Mouse (Mus musculus): Measurements from ENCODE around the gene Lrrc73. TPM values are rescaled to one million over a fixed set of nuclear protein-coding genes. Genes with fewer than 3 reads are reported as not detected.

Gene Lrrc73
- polyA plus RNA-seq, 1 experiment from 2014 or later, result 9.5 TPM

DNA sequence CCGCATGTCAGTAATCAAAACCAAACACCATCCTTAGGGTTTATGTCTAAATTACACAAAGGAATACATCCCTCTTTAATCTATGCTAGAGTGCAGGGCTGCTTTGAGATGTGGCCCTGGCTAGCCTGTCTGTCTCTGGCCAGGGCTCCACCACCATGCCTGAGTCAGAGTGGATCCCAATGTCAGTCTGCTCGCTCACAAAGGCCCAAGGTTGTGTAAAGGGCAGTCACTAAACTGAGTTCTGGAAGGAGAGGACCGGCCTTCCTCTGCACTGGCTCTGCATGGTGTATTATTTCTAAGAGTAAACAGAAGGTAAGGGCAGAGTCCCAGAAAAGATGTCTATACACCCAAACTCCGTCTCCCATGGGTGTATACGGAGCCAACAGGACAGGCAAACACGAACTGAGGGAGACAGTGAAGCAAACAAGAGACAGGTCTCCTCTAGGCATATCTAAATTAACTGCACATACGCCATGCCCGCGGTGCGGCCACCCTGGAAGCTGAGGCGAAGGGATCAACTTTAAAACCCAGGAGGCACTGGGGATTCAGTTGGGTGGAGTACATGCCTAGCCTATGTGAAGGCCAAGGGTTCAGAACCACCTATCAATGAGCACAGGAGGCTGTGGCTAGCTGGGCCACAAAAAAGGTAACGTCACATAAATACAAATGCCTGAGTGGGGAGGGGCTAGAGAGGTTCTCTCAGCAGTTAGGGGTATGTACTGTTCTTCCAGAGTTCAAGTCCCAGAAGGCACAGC is 24.9 kb downstream of the Lrrc73 start:
- no peaks in the 10 kb centered on the region for H3K27me3 ChIP-seq
- H3K9ac ChIP-seq, result no peak overlapping the region
- H3K36me3 ChIP-seq, result peaks cover 32% of the 10 kb centered on the region
- H3K27ac ChIP-seq, result no peak overlapping the region
- H3K4me3 ChIP-seq, result no peak overlapping the region
- H3K9me3 ChIP-seq, result no peaks in the 10 kb centered on the region
- no peak overlapping the region for H3K4me2 ChIP-seq
- ATAC-seq (ENCODE audit: low FRiP score), result no peak
- 88% methylated on average over 12 of the region's 12 CpGs for WGBS
- peaks cover 21% of the 10 kb centered on the region for H3K4me1 ChIP-seq (replicated peaks)

- Histone ChIP-seq H3K9ac (peak within 1 kb of the TSS; percentile 78), H3K27ac (peak within 1 kb of the TSS; percentile 81), H3K9me3 (no peaks in the 10 kb centered on the region), H3K4me2 (peak within 1 kb of the TSS; percentile 87), H3K36me3 (peaks cover 16% of the 10 kb centered on the region), H3K27me3 (no peaks in the 10 kb centered on the region), H3K4me3 (peak within 1 kb of the TSS; percentile 61), H3K4me1 (replicated peaks) (peaks cover 27% of the 10 kb centered on the region)
- peak; percentile 96 for ATAC-seq (ENCODE audit: low FRiP score)
- under 1% methylated on average over 36 of the region's 37 CpGs for WGBS
Measured at GRCm38 (mm10) chr17:46282483-46283123, 29.3 kb downstream of the Lrrc73 start, which contains the start of gene Tjap1. Gene Tjap1 (minus strand): TSS chr17:46283026.

DNA sequence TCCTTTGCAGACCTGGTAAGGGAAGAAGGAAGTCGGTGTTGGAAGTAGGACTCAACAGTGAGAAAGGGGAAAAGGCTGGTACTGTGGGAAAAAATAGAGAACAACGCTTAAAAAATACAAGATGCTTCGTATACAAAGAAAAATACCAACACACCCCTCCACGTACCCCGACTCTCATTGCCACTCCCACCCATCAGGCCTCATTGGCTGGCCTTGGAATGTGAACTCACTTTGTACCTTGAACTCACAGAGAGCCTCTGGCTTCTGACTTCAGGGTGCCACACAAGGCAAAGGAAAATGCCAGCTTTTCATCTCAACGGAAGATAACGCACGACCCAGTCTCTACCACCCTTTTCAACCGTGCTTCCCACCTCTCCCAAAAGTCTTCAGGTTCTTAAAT is 29.8 kb downstream of the Lrrc73 start:
- H3K27me3 ChIP-seq, result no peaks in the 10 kb centered on the region
- H3K4me2 ChIP-seq, result peak overlapping the region; percentile 87
- H3K4me1 ChIP-seq (replicated peaks), result peaks cover 32% of the 10 kb centered on the region
- peak; percentile 60; the same call in 1 of the 2 replicates for ATAC-seq (ENCODE audit: low FRiP score)
- no peaks in the 10 kb centered on the region for H3K9me3 ChIP-seq
- H3K4me3 ChIP-seq, result peak overlapping the region; percentile 61
- H3K36me3 ChIP-seq, result peaks cover 12% of the 10 kb centered on the region
- 23% methylated on average over 9 of the region's 9 CpGs for WGBS
- peak overlapping the region; percentile 81; the same call in 1 of the 2 replicates for H3K27ac ChIP-seq
- H3K9ac ChIP-seq, result 0 out of 2 replicates have a peak overlapping the region, but pooled peaks have one; percentile 46

GRCm38 (mm10) chr17:46283911-46284310 is 30.6 kb downstream of the Lrrc73 start:
- ATAC-seq (ENCODE audit: low FRiP score), result no peak
- H3K4me2 ChIP-seq, result no peak overlapping the region
- H3K27ac ChIP-seq, result no peak overlapping the region; the same call in 1 of the 2 replicates
- H3K27me3 ChIP-seq, result no peaks in the 10 kb centered on the region
- no peak overlapping the region for H3K4me3 ChIP-seq
- 89% methylated on average over 8 of the region's 8 CpGs for WGBS
- no peaks in the 10 kb centered on the region for H3K9me3 ChIP-seq
- H3K4me1 ChIP-seq (replicated peaks), result peaks cover 34% of the 10 kb centered on the region
- no peak overlapping the region for H3K9ac ChIP-seq
- peaks cover 6% of the 10 kb centered on the region for H3K36me3 ChIP-seq

- no peak for ATAC-seq (ENCODE audit: low FRiP score)
- peaks cover 34% of the 10 kb centered on the region for H3K4me1 ChIP-seq (replicated peaks)
- H3K27ac ChIP-seq, result no peak overlapping the region
- H3K27me3 ChIP-seq, result no peaks in the 10 kb centered on the region
- H3K9me3 ChIP-seq, result no peaks in the 10 kb centered on the region
- no peak overlapping the region for H3K4me2 ChIP-seq
- H3K9ac ChIP-seq, result no peak overlapping the region
- no peak overlapping the region for H3K4me3 ChIP-seq
- no peaks in the 10 kb centered on the region; the same call in 1 of the 2 replicates for H3K36me3 ChIP-seq
- WGBS, result 47% methylated on average over 7 of the region's 7 CpGs
Measured at GRCm38 (mm10) chr17:46284653-46285052, 31.3 kb downstream of the Lrrc73 start.

DNA sequence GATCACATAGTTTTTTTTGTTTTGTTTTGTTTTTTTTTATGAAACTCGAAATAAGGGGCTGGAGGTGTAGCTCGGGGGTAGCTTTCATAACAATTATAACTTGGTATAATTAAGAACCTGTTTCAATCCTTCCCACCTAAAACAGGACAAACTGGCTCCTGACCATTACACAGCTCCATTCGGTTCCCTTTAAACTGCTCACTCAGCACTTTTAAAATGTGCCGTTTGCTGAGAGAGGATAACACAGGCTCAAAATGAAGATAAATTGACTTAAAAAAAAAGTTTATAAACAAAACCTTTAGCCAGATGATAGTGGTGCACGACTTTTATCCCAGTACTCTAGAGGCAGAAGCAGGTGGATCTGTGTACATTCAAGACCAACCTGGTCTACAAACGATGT is 32.1 kb downstream of the Lrrc73 start:
- no peak for ATAC-seq (ENCODE audit: low FRiP score)
- Histone ChIP-seq H3K9me3 (no peaks in the 10 kb centered on the region), H3K27ac (no peak overlapping the region), H3K4me2 (no peak overlapping the region), H3K4me3 (no peak overlapping the region), H3K36me3 (no peaks in the 10 kb centered on the region), H3K9ac (no peak overlapping the region), H3K4me1 (replicated peaks) (peaks cover 34% of the 10 kb centered on the region), H3K27me3 (0 out of 2 replicates have a peak, but pooled peaks cover under 1% of the 10 kb centered on the region)
- WGBS, result 77% methylated on average over 6 of the region's 6 CpGs

- no peaks in the 10 kb centered on the region for H3K9me3 ChIP-seq
- peak overlapping the region; percentile 35; the same call in 1 of the 2 replicates for H3K27ac ChIP-seq
- WGBS, result 82% methylated on average over 11 of the region's 11 CpGs
- ATAC-seq (ENCODE audit: low FRiP score), result no peak
- no peaks in the 10 kb centered on the region for H3K36me3 ChIP-seq
- H3K4me1 ChIP-seq (replicated peaks), result peaks cover 17% of the 10 kb centered on the region
- H3K9ac ChIP-seq, result 0 out of 2 replicates have a peak overlapping the region, but pooled peaks have one; percentile 24
- H3K27me3 ChIP-seq, result peaks cover 10% of the 10 kb centered on the region
- H3K4me2 ChIP-seq, result no peak overlapping the region
- H3K4me3 ChIP-seq, result no peak overlapping the region
Measured at GRCm38 (mm10) chr17:46287678-46288095, 34.4 kb downstream of the Lrrc73 start.

GRCm38 (mm10) chr17:46296601-46297000 is 43.3 kb downstream of the Lrrc73 start:
- Histone ChIP-seq H3K27me3 (peaks cover 74% of the 10 kb centered on the region), H3K9me3 (no peaks in the 10 kb centered on the region), H3K4me2 (peak overlapping the region; percentile 94), H3K36me3 (peaks cover 5% of the 10 kb centered on the region; the same call in 1 of the 2 replicates), H3K9ac (no peak overlapping the region), H3K4me1 (replicated peaks) (peaks cover 26% of the 10 kb centered on the region), H3K4me3 (peak overlapping the region; percentile 77), H3K27ac (peak overlapping the region; percentile 84; the same call in 1 of the 2 replicates)
- 35% methylated on average over 6 of the region's 6 CpGs for WGBS
- ATAC-seq (ENCODE audit: low FRiP score), result no peak

GRCm38 (mm10) chr17:46297028-46297363 is 43.7 kb downstream of the Lrrc73 start:
- Histone ChIP-seq H3K27me3 (peaks cover 77% of the 10 kb centered on the region), H3K9me3 (no peaks in the 10 kb centered on the region), H3K4me3 (peak overlapping the region; percentile 77), H3K4me1 (replicated peaks) (peaks cover 26% of the 10 kb centered on the region), H3K9ac (peak overlapping the region; percentile 87), H3K27ac (peak overlapping the region; percentile 84), H3K36me3 (peaks cover 8% of the 10 kb centered on the region), H3K4me2 (peak overlapping the region; percentile 94)
- no peak; the same call in 1 of the 2 replicates for ATAC-seq (ENCODE audit: low FRiP score)
- WGBS, result 10% methylated on average over 6 of the region's 6 CpGs

GRCm38 (mm10) chr17:46297364-46298219 is 44.3 kb downstream of the Lrrc73 start, which contains the start of gene Dlk2:
Gene Dlk2 (plus strand): TSS chr17:46297421.
- peak within 1 kb of the TSS; percentile 87 for H3K9ac ChIP-seq
- no peaks in the 10 kb centered on the region for H3K9me3 ChIP-seq
- peaks cover 26% of the 10 kb centered on the region for H3K4me1 ChIP-seq (replicated peaks)
- H3K4me3 ChIP-seq, result peak within 1 kb of the TSS; percentile 77
- peaks cover 71% of the 10 kb centered on the region for H3K27me3 ChIP-seq
- WGBS, result under 1% methylated on average over 65 of the region's 86 CpGs
- peak within 1 kb of the TSS; percentile 84 for H3K27ac ChIP-seq
- peak within 1 kb of the TSS; percentile 94 for H3K4me2 ChIP-seq
- H3K36me3 ChIP-seq, result peaks cover 14% of the 10 kb centered on the region
- peak; percentile 52 for ATAC-seq (ENCODE audit: low FRiP score)

- H3K9me3 ChIP-seq, result no peaks in the 10 kb centered on the region
- H3K4me1 ChIP-seq (replicated peaks), result peaks cover 26% of the 10 kb centered on the region
- H3K27ac ChIP-seq, result peak overlapping the region; percentile 84
- WGBS, result under 1% methylated on average over 48 of the region's 48 CpGs
- peak; percentile 65 for ATAC-seq (ENCODE audit: low FRiP score)
- H3K4me3 ChIP-seq, result peak overlapping the region; percentile 77
- peaks cover 21% of the 10 kb centered on the region for H3K36me3 ChIP-seq
- peak overlapping the region; percentile 94 for H3K4me2 ChIP-seq
- peak overlapping the region; percentile 87 for H3K9ac ChIP-seq
- peaks cover 65% of the 10 kb centered on the region for H3K27me3 ChIP-seq
Measured at GRCm38 (mm10) chr17:46298220-46298913, 45.0 kb downstream of the Lrrc73 start.

Data from hindbrain, embryonic 13.5 days (tissue).